ENCODE assay signal across 17 mouse cellular contexts in the genomic region with DNA sequence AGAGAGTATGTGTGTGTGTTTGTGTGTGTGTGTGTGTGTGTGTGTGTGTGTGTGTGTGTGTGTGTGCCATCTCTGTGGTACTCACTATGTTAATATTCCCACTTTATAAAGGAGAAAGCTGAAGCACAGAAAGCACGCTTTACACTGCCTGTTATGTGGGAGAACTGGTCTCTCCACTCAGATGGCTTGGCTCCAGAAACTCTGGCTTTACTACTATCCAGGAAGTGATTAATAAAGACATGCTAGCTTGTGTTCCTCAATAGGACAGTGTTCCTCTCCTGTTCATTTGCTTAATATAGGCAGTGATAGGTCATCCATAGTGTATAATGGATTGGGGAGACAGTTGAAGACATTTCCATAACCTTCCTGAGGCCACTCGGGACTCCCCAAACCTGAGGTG. TPM values are rescaled to one million over a fixed set of nuclear protein-coding genes. Genes with fewer than 3 reads are reported as not detected.
DNase-seq lines count a peak whose midpoint lies in the region; ATAC-seq and TF ChIP-seq lines count a peak whose summit lies in the region.
"Had no signal": no experiment of that assay in that cellular context is flagged by ENCODE, and none has a peak within 500 bp of the region (broad histone marks: within the 10 kb centered on the region; RNA-seq: fewer than 3 reads in every experiment).

No protein-coding gene starts in this region.

- H3K27ac ChIP-seq in heart, postnatal 0 days (ENCODE audit: low read depth) = peak overlapping the region; percentile 11; the same call in 1 of the 2 replicates
- H3K27ac ChIP-seq in heart, adult 2 months = no peak overlapping the region; the same call in 1 of the 2 replicates
- H3K27ac ChIP-seq: embryonic facial prominence, embryonic 13.5 days; forebrain, embryonic 13.5 days; hindbrain, embryonic 12.5 days; limb, embryonic 15.5 days; midbrain, embryonic 13.5 days had no signal

- no peaks in the 10 kb centered on the region for H3K9me3 ChIP-seq in heart, postnatal 0 days (replicated peaks; ENCODE audit: control insufficient read depth, low read length)
- H3K9me3 ChIP-seq: embryonic facial prominence, embryonic 13.5 days; forebrain, embryonic 13.5 days; hindbrain, embryonic 12.5 days; limb, embryonic 15.5 days; midbrain, embryonic 13.5 days had no signal

- intact Hi-C loops in heart, adult 2 months (cut with DNase I) = no loop called here

- no peak for ATAC-seq in heart, postnatal 0 days (ENCODE audit: insufficient read depth, low read depth)
- ATAC-seq: forebrain, embryonic 13.5 days; midbrain, embryonic 13.5 days had no signal

- TF ChIP-seq CTCF in heart, postnatal 0 days (IDR thresholded peaks at IDR 0.05; ENCODE audit: low read depth) = no peak
- no peak for TF ChIP-seq CTCF in heart, adult 2 months (IDR thresholded peaks at IDR 0.05)

- no peak overlapping the region for H3K4me3 ChIP-seq in heart, postnatal 0 days (ENCODE audit: low read depth, low read length)
- no peak overlapping the region for H3K4me3 ChIP-seq in heart, adult 2 months
- H3K4me3 ChIP-seq: embryonic facial prominence, embryonic 13.5 days; forebrain, embryonic 13.5 days; hindbrain, embryonic 12.5 days; limb, embryonic 15.5 days; midbrain, embryonic 13.5 days; myocyte had no signal

- 54% methylated on average over 2 of the region's 2 CpGs for WGBS in heart, postnatal 0 days
- 42% methylated on average over 2 of the region's 2 CpGs for WGBS in heart, adult 2 months

- no peaks in the 10 kb centered on the region for H3K79me2 ChIP-seq in heart, adult 2 months (replicated peaks; ENCODE audit: control insufficient read depth, insufficient read depth, low read length)

- H3K36me3 ChIP-seq in heart, postnatal 0 days (replicated peaks; ENCODE audit: control insufficient read depth, insufficient read depth, low read length) = no peaks in the 10 kb centered on the region
- peaks cover 5% of the 10 kb centered on the region; the same call in 1 of the 2 replicates for H3K36me3 ChIP-seq in heart, adult 2 months (ENCODE audit: control insufficient read depth, insufficient read depth, low read length)
- H3K36me3 ChIP-seq: embryonic facial prominence, embryonic 13.5 days; hindbrain, embryonic 12.5 days; limb, embryonic 15.5 days; midbrain, embryonic 13.5 days had no signal

- no peak for DNase-seq in heart, postnatal 0 days (ENCODE audit: low spot score)
- no peak for DNase-seq in heart, adult 2 months
- peak; percentile 3 for DNase-seq in testis, postnatal 14 days (ENCODE audit: low spot score)
- DNase-seq in testis, postnatal 10 days (ENCODE audit: low spot score) = no peak
- DNase-seq in kidney, postnatal 36 days = peak; percentile 30 to 37
- DNase-seq in lung, postnatal 36 days = peak; percentile 65
- DNase-seq in spleen, adult 12 weeks (ENCODE audit: low spot score) = no peak
- no peak for DNase-seq in thymus, postnatal 36 days
- DNase-seq: heart, adult 11 months; retina, postnatal 1 day; spleen, adult 18-20 months had no signal

- H3K4me1 ChIP-seq in heart, postnatal 0 days (ENCODE audit: control insufficient read depth, insufficient read depth) = peaks cover 11% of the 10 kb centered on the region; the same call in 1 of the 2 replicates
- peaks cover 7% of the 10 kb centered on the region for H3K4me1 ChIP-seq in heart, adult 2 months (ENCODE audit: control insufficient read depth, insufficient read depth, low read length)
- H3K4me1 ChIP-seq: hindbrain, embryonic 12.5 days had no signal

- no peak overlapping the region for H3K9ac ChIP-seq in heart, postnatal 0 days (replicated peaks; ENCODE audit: low read depth, low read length)
- no peak overlapping the region for H3K9ac ChIP-seq in heart, adult 2 months (ENCODE audit: low read depth, low read length)
- H3K9ac ChIP-seq: embryonic facial prominence, embryonic 13.5 days; forebrain, embryonic 13.5 days; hindbrain, embryonic 12.5 days; limb, embryonic 15.5 days; midbrain, embryonic 13.5 days had no signal

- H3K4me2 ChIP-seq in heart, postnatal 0 days (ENCODE audit: low read depth, low read length) = no peak overlapping the region
- H3K4me2 ChIP-seq: embryonic facial prominence, embryonic 13.5 days; forebrain, embryonic 13.5 days; hindbrain, embryonic 12.5 days; limb, embryonic 15.5 days; midbrain, embryonic 13.5 days had no signal

- no peaks in the 10 kb centered on the region for H3K27me3 ChIP-seq in heart, postnatal 0 days (ENCODE audit: control insufficient read depth, insufficient read depth, low read length)
- H3K27me3 ChIP-seq in heart, adult 2 months (ENCODE audit: control insufficient read depth, insufficient read depth, low read length) = no peaks in the 10 kb centered on the region
- H3K27me3 ChIP-seq: embryonic facial prominence, embryonic 13.5 days; forebrain, embryonic 13.5 days; hindbrain, embryonic 12.5 days; limb, embryonic 15.5 days; midbrain, embryonic 13.5 days had no signal

- no peak for TF ChIP-seq POLR2A in heart, adult 2 months (IDR thresholded peaks at IDR 0.05; ENCODE audit: insufficient read depth, low read depth, low read length)

- no peak for TF ChIP-seq EP300 in heart, postnatal 0 days (IDR thresholded peaks at IDR 0.05; ENCODE audit: low read depth)
- TF ChIP-seq EP300 in heart, adult 2 months (IDR thresholded peaks at IDR 0.05; ENCODE audit: insufficient read depth, low read depth, low read length) = no peak

RNA-seq across cellular contexts. Expression of gene Tspan7, which starts 54.1 kb away (rescaled TPM):
- total RNA-seq in heart, postnatal 0 days (2014; rRNA removed; ENCODE audit: low replicate concordance) = 32.7 and 70.8 TPM in 2 replicates
- 90.0 and 91.9 TPM in 2 replicates for polyA plus RNA-seq in heart, postnatal 0 days (2015; fragmentation: Nextera tagmentation; extraction: Ambion mirVana)
- 100 to 1,000 TPM; 120 to 128 TPM for total RNA-seq in heart, adult 2 months (2021)
- polyA plus RNA-seq in heart, adult 2 months (2012; rRNA removed) = 150 and 197 TPM in 2 replicates

Comparison
In these comparisons a context has a peak if more than half of its experiments do, and no peak if none do; other contexts are left out.
1. DNase-seq: peak in testis, postnatal 14 days (single experiment), kidney, postnatal 36 days (2 of 2) and lung, postnatal 36 days (single experiment); none in heart, postnatal 0 days (single experiment), heart, adult 2 months (0 of 2), testis, postnatal 10 days (single experiment), spleen, adult 12 weeks (single experiment) and thymus, postnatal 36 days (0 of 2).